Mouse (Mus musculus) right cerebral cortex, adult 2 months (tissue): ENCODE measurements around the gene Ash1l.
"Not testable (repeated sequence)": the region's sequence is repeated elsewhere in the genome, so short reads cannot be mapped to it uniquely, and the experiment has no call there.

Source experiments
- DNase-seq, 2 experiments: peaks; one replicate each; pipeline ENCODE4 v3.0.0; 2021 to 2022; ENCODE audit warnings: low spot score in 2 of 2

Gene Ash1l

DNA sequence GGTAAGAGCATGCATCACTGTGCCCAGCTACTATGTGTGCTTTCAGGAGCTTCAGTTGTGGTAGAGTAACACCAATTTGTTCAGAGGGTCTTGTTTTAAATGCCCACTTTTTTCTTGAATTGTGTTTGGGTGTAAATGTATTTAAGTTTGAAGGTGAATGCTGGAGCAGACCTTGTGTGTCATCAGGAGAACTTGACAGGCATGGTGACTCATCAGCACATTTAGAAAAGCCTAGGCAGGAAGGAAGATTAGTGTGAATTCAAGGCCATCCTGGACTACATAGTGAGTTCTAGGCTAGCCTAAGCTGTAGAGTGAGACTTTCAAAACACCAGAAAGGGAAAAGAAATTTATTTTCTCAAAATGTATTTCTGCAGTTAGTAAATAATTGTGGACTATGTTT, 3.3 kb downstream of the Ash1l start:
- DNase-seq = no peak

GRCm38 (mm10) chr3:88963211-88963610, 12.8 kb downstream of the Ash1l start:
- not testable (repeated sequence) for DNase-seq

- no peak for DNase-seq
Measured at GRCm38 (mm10) chr3:88975012-88975411, 24.6 kb downstream of the Ash1l start.

- no peak for DNase-seq
Measured at GRCm38 (mm10) chr3:88981206-88982010, 31.0 kb downstream of the Ash1l start.

GRCm38 (mm10) chr3:88983921-88984381, 33.5 kb downstream of the Ash1l start:
- DNase-seq = no peak

DNA sequence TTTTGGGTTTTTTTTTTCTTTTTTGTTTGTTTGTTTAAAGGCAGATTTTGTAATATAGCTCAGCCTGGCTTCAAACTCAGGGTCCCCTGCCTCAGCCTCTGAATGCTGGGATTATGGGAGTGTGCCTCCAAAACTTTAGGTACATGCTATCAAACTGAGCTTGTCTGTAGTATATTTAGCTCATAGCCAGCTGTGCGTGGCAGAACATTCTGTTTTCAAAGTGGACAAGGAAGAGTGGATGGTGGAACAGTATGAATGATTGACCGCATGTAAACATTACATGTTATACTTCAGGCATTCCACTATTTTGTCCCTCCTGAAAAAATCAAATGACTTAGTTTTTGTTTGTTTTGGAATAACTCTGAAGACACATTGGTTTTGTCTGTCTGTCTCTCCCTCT, 42.4 kb downstream of the Ash1l start:
- no peak for DNase-seq

GRCm38 (mm10) chr3:89001536-89001935, 51.1 kb downstream of the Ash1l start:
- DNase-seq = no peak

DNA sequence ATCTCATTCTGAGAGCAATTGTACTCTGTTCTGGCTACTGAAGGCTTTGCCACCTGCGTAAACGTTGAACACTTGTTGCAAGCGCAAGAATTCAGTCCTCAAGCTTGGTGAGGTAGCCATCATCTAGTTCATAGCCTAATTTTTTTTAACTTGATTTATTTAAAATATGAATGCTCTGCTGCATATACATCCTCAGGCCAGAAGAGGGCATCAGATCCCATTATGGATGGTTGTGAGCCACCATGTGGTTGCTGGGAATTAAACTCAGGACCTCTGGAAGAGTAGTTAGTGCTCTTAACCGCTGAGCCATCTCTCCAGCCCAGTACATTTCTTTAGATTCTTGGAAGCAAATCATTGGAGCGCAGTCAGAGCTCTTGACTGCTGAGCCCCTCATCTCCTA, 80.5 kb downstream of the Ash1l start:
- not testable (repeated sequence) for DNase-seq

- DNase-seq = no peak
Measured at GRCm38 (mm10) chr3:89043359-89043758, 92.9 kb downstream of the Ash1l start.

DNA sequence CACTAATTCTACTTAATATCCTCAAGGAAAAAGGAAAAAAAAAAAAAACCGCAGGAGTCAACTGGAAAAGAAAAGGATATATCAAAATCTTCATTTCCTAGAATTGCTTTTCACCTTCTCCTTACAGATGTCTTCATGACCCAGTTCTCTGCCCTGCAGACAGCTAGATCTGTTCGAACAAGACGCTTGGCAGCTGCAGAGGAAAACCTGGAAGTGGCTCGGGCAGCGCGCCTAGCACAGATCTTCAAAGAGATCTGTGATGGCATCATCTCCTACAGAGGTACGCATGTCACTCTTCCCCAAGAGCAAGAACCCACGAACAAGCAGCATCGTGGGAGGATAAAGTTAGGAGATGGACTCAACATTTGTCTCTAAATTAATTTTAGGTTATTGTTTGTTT, 107.9 kb downstream of the Ash1l start:
- DNase-seq = no peak

DNA sequence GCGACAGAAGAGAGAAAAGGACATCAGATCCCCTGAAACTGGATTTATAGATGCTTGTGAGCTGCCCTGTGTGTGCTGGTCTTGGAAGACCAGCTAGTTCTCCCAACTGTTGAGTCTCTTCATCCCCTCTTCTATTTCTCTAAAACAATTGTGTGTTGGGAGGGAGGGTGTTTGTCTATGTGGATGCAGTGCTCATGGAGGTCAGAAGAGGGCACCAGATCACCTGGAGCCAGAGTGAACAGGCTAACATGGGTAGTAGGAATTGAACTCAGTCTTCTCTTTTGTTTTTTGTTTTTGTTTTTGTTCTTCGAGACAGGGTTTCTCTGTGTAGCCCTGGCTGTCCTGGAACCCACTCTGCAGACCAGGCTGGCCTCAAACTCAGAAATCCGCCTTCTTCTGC, 108.4 kb downstream of the Ash1l start:
- peak; percentile 29 to 40 for DNase-seq

- no peak for DNase-seq
Measured at GRCm38 (mm10) chr3:89061696-89062095, 111.3 kb downstream of the Ash1l start.

DNA sequence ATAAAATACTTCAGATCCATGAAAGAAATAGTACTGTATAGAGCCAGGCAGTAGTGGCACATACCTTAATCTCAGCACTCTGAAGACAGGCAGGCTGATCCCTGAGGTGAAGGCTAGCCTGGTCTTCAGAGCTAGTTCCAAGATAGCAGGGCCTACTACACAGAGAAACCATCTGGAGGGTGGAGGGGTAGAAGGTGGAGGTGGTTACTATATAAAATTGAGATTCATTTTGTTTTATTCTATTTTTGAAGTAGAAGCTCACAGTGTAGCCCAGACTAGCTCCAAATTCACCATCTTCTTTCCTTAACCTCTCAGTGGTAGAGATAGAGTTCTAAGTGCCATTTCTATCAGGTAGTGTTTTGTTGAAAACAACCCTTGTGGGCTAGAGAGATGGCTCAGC, 116.8 kb downstream of the Ash1l start:
- no peak for DNase-seq

DNA sequence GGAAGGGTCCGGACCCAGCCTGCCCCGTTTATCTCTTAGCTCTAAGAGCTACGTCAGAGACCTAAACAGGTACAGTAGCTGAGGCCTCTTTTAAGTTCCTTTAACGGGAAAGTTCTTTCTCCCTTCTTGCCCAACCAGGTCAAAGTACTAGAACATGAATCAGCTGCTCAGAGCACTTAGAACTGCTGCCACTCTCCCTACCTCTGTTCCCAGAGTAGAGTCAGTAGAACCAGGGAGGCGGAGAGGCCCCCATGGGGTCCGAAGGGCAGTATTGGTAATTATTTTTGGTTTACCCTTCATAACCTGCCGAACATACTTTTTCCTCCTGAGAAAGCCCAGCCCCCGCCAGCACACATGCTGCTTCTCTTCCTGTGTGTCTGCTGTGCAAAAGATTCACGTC, 127.0 kb downstream of the Ash1l start:
- no peak for DNase-seq

DNA sequence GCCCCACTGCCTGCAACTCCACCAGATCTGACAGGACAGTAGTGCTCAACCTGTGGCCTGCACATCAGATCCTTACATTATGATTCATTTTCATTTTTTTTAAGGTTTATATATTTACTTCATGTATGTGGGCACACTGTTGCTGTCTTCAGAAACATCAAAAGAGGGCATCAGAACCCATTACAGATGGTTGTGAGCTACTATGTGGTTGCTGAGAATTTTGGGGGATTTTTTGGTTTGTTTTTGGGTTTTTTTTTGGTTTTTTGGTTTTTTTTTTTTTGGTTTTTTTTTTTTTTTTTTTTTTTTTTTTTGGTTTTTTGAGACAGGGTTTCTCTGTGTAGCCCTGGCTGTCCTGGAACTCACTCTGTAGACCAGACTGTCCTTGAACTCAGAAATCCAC, 131.9 kb downstream of the Ash1l start:
- not testable (repeated sequence) for DNase-seq

- DNase-seq = no peak
Measured at GRCm38 (mm10) chr3:89084133-89084532, 133.7 kb downstream of the Ash1l start.

- no peak for DNase-seq
Measured at GRCm38 (mm10) chr3:89084654-89085190, 134.3 kb downstream of the Ash1l start.

- peak; percentile 82 to 83 for DNase-seq
Measured at GRCm38 (mm10) chr3:89087338-89088110, 137.1 kb downstream of the Ash1l start.

GRCm38 (mm10) chr3:89088974-89089373, 138.6 kb downstream of the Ash1l start:
- DNase-seq = no peak

GRCm38 (mm10) chr3:89089882-89090591, 139.6 kb downstream of the Ash1l start:
- peak; percentile 90 to 92 for DNase-seq

- peak; percentile 81 to 82 for DNase-seq
Measured at GRCm38 (mm10) chr3:89090694-89091655, 140.6 kb downstream of the Ash1l start.
